Mouse (Mus musculus) liver, adult 2 months (tissue): ENCODE measurements around the gene Cant1. TPM values are rescaled to one million over a fixed set of nuclear protein-coding genes. Genes with fewer than 3 reads are reported as not detected.

Experiments
- DNase-seq: peaks from one replicate; pipeline ENCODE4 v3.0.0-alpha.2; 2011; ENCODE audit warnings: low read depth, low spot score; ENCODE audit errors: extremely low read depth
- H3K27ac ChIP-seq: fragments of 200-500 bp; replicated peaks from 2 replicates; pipeline ENCODE4 v1.5.1; 2012; ENCODE audit warnings: low read depth, mild to moderate bottlenecking, control low read depth, inconsistent platforms, low read length; ENCODE audit not compliant: insufficient read depth
- H3K27me3 ChIP-seq: fragments of 200-500 bp; 2 replicates; pipeline ENCODE4 v1.6.1; 2012; ENCODE audit warnings: mild to moderate bottlenecking, moderate library complexity, low read length, inconsistent platforms; ENCODE audit not compliant: control insufficient read depth, insufficient read depth
- H3K36me3 ChIP-seq: fragments of 200-500 bp; 2 replicates; pipeline ENCODE4 v1.6.1; 2012; ENCODE audit warnings: low read length, inconsistent platforms; ENCODE audit not compliant: control insufficient read depth, insufficient read depth
- H3K4me1 ChIP-seq: fragments of 200-500 bp; 2 replicates; pipeline ENCODE4 v1.6.1; 2011; ENCODE audit warnings: low read length; ENCODE audit not compliant: control insufficient read depth, insufficient read depth
- H3K4me3 ChIP-seq: fragments of 200-500 bp; 2 replicates; pipeline ENCODE4 v1.5.1; 2011; ENCODE audit warnings: low read depth, mild to moderate bottlenecking, control low read depth, low read length, moderate library complexity; ENCODE audit not compliant: insufficient read depth
- H3K79me2 ChIP-seq: fragments of 200-500 bp; 2 replicates; pipeline ENCODE4 v1.6.1; 2012; ENCODE audit warnings: inconsistent platforms, mild to moderate bottlenecking, low read length, moderate library complexity; ENCODE audit not compliant: control insufficient read depth, insufficient read depth
- H3K9ac ChIP-seq: fragments of 200-500 bp; 2 replicates; pipeline ENCODE4 v1.6.1; 2012; ENCODE audit warnings: low read depth, mild to moderate bottlenecking, control low read depth, inconsistent platforms, low read length
- CTCF ChIP-seq: fragments of 200-500 bp; IDR thresholded peaks from 2 replicates; pipeline ENCODE4 v1.5.1; 2011; ENCODE audit warnings: low read depth, low read length, control low read depth
- POLR2A ChIP-seq: fragments of 200-500 bp; IDR thresholded peaks from 2 replicates; pipeline ENCODE4 v1.6.1; 2011; ENCODE audit warnings: low read length, control low read depth; ENCODE audit not compliant: insufficient read depth; ENCODE audit errors: extremely low read depth
- WGBS: fragments of 180-500 bp; shearing (Covaris S2); methylation state at CpG from one replicate; pipeline ENCODE4 v1.1.7; 2018; 5-methylcytosine and 5-hydroxymethylcytosine counted together
- polyA plus RNA-seq: library from polyadenylated mRNA; depleted of rRNA; stranded (reverse); fragments of >200 nt; gene quantifications from 2 replicates; pipeline ENCODE4 v1.2.3, GENCODE M21; 2012
- total RNA-seq: library from RNA; depleted of rRNA; stranded (reverse); fragments of >200 nt; gene quantifications from 2 replicates; pipeline ENCODE4 v1.2.3, GENCODE M21; 2014

The Cant1 gene
- total and polyA plus RNA-seq, 2 experiments, result 11.4 to 25.7 TPM

GRCm38 (mm10) chr11:118445843-118446242 lies 27.0 kb upstream of the Cant1 start:
- H3K27me3 ChIP-seq, result no peaks in the 10 kb centered on the region
- no peaks in the 10 kb centered on the region for H3K79me2 ChIP-seq
- 4% methylated on average over 3 of the region's 3 CpGs for WGBS
- H3K36me3 ChIP-seq, result no peaks in the 10 kb centered on the region
- TF ChIP-seq POLR2A, result no peak
- peak; percentile 99 for TF ChIP-seq CTCF
- DNase-seq, result peak; percentile 38
- H3K4me3 ChIP-seq, result no peak overlapping the region
- no peak overlapping the region for H3K27ac ChIP-seq
- H3K4me1 ChIP-seq, result peaks cover 13% of the 10 kb centered on the region; the same call in 1 of the 2 replicates
- no peak overlapping the region for H3K9ac ChIP-seq

GRCm38 (mm10) chr11:118443201-118443970 lies 24.5 kb upstream of the Cant1 start:
- TF ChIP-seq CTCF, result peak; percentile 90
- no peak for TF ChIP-seq POLR2A
- DNase-seq, result peak; percentile 39
- Histone ChIP-seq H3K4me3 (no peak overlapping the region), H3K4me1 (peaks cover 22% of the 10 kb centered on the region), H3K9ac (no peak overlapping the region), H3K27ac (no peak overlapping the region), H3K36me3 (no peaks in the 10 kb centered on the region), H3K79me2 (no peaks in the 10 kb centered on the region), H3K27me3 (no peaks in the 10 kb centered on the region)
- 31% methylated on average over 11 of the region's 11 CpGs for WGBS

- H3K4me1 ChIP-seq, result peaks cover 25% of the 10 kb centered on the region
- H3K4me3 ChIP-seq, result no peak overlapping the region
- H3K36me3 ChIP-seq, result no peaks in the 10 kb centered on the region
- H3K27me3 ChIP-seq, result no peaks in the 10 kb centered on the region
- no peak overlapping the region for H3K27ac ChIP-seq
- 58% methylated on average over 13 of the region's 13 CpGs for WGBS
- H3K79me2 ChIP-seq, result no peaks in the 10 kb centered on the region
- H3K9ac ChIP-seq, result no peak overlapping the region
- no peak for TF ChIP-seq CTCF
- TF ChIP-seq POLR2A, result no peak
- DNase-seq, result no peak
These were observed 23.8 kb upstream of the Cant1 start for GRCm38 (mm10) chr11:118442691-118443090.

DNA sequence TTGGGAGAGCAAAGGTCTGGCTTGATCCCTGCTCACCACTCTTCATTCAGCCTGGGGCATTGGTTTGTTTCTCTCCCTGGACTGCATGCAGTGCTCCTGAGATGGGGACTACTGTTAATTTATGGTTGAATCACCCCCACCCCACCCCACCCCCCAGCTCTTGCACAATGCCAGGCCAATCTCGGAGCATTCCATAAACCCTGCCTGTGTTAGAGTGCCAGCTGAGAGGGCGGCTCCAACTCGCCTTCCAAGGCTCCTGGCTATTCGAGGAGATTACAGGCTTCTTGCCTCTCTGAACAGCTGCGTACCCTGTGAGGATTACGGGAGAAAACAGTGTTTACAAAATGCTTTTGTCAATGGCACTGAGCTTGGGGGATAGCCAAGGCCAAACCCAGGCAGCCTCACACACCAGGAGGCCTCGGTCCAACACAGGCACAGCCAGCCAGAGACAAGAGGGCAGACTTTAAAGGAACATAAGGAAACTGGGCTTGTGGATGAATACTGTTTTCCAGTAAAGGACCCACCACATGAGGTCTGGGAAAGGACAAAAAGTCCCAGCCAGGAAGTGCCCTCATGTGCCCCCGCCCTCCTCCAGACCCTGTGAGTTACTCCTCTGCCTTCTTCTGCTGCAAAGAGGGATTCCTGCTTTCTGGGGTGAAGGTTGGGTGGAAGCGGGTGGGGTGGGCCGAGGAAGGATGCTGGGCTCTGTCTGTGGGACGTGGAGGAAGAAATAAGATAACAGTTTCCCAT lies 20.0 kb upstream of the Cant1 start:
- Histone ChIP-seq H3K36me3 (no peaks in the 10 kb centered on the region), H3K27me3 (no peaks in the 10 kb centered on the region), H3K4me3 (no peak overlapping the region), H3K79me2 (no peaks in the 10 kb centered on the region), H3K27ac (peak overlapping the region; percentile 70), H3K9ac (peak overlapping the region; percentile 53), H3K4me1 (peaks cover 28% of the 10 kb centered on the region)
- DNase-seq, result peak; percentile 56
- 29% methylated on average over 11 of the region's 11 CpGs for WGBS
- no peak for TF ChIP-seq POLR2A
- TF ChIP-seq CTCF, result no peak

- WGBS, result 42% methylated on average over 6 of the region's 6 CpGs
- Histone ChIP-seq H3K9ac (no peak overlapping the region), H3K79me2 (no peaks in the 10 kb centered on the region), H3K4me1 (peaks cover 21% of the 10 kb centered on the region), H3K27ac (no peak overlapping the region), H3K36me3 (no peaks in the 10 kb centered on the region), H3K4me3 (no peak overlapping the region), H3K27me3 (no peaks in the 10 kb centered on the region)
- TF ChIP-seq CTCF (peak; percentile 26; the same call in 1 of the 2 replicates), POLR2A (no peak)
- no peak for DNase-seq
These were observed 17.6 kb upstream of the Cant1 start for GRCm38 (mm10) chr11:118436471-118436935.
